Mouse (Mus musculus) small intestine, adult 2 months (tissue): ENCODE results near the gene Exd1. TPM values are rescaled to one million over a fixed set of nuclear protein-coding genes. Genes with fewer than 3 reads are reported as not detected.

Experiments
- H3K27ac ChIP-seq: fragments of 200-500 bp; 2 replicates; pipeline ENCODE4 v1.5.1; 2012; ENCODE audit warnings: low read depth, low read length, control low read depth, inconsistent platforms; ENCODE audit not compliant: insufficient read depth
- H3K27me3 ChIP-seq: fragments of 200-500 bp; 2 replicates; pipeline ENCODE4 v1.6.1; 2012; ENCODE audit warnings: mild to moderate bottlenecking, moderate library complexity, low read length, inconsistent platforms; ENCODE audit not compliant: control insufficient read depth, insufficient read depth
- H3K36me3 ChIP-seq: fragments of 200-500 bp; 2 replicates; pipeline ENCODE4 v1.6.1; 2012; ENCODE audit warnings: mild to moderate bottlenecking, low read length, control low read depth, inconsistent platforms; ENCODE audit not compliant: control insufficient read depth, insufficient read depth
- H3K4me1 ChIP-seq: fragments of 200-500 bp; 2 replicates; pipeline ENCODE4 v1.6.1; 2012; ENCODE audit warnings: low read length, inconsistent platforms, mixed read lengths; ENCODE audit not compliant: control insufficient read depth, insufficient read depth, insufficient read length
- H3K4me3 ChIP-seq: fragments of 200-500 bp; 2 replicates; pipeline ENCODE4 v1.5.1; 2012; ENCODE audit warnings: low read depth, mild to moderate bottlenecking, control low read depth, inconsistent platforms, low read length, moderate library complexity
- CTCF ChIP-seq: fragments of 200-500 bp; IDR thresholded peaks from 2 replicates; pipeline ENCODE4 v1.5.1; 2012; ENCODE audit warnings: low read depth, mild to moderate bottlenecking, control low read depth, inconsistent platforms, low read length, moderate library complexity, mixed read lengths; ENCODE audit not compliant: insufficient replicate concordance, insufficient read length; ENCODE audit errors: extremely low read depth
- POLR2A ChIP-seq: fragments of 200-500 bp; IDR thresholded peaks from 2 replicates; pipeline ENCODE4 v1.6.1; 2012; ENCODE audit warnings: low read depth, mild to moderate bottlenecking, control low read depth, inconsistent platforms, low read length, moderate library complexity
- WGBS: fragments of 180-500 bp; shearing (Covaris S2); methylation state at CpG from one replicate; pipeline ENCODE4 v1.1.7; 2018; 5-methylcytosine and 5-hydroxymethylcytosine counted together
- polyA plus RNA-seq: library from polyadenylated mRNA; depleted of rRNA; stranded (reverse); fragments of >200 nt; gene quantifications from 2 replicates; pipeline ENCODE4 v1.2.3, GENCODE M21; 2012

Gene Exd1
- polyA plus RNA-seq, 1 experiment, result 0.09 TPM

DNA sequence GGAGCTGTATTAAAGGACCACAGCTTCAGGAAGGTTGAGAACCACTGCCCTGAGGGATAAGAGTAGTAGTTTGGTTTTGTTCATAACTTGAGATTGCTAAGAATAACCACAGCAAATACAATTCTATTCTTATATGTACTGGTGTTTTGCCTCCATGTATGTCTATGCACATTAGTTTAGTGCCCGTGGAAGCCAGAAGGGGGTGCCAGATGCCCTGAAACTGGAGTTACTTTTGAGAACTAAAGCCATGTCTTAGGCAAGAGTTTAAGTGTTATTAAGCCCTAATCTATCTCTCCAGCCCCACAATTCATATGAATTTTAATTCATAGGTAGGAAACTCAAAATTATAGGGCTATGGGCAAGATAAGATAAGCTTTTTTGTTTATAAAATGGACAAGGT is 5.3 kb downstream of the Exd1 start:
- Histone ChIP-seq H3K36me3 (no peaks in the 10 kb centered on the region), H3K4me3 (no peak overlapping the region), H3K4me1 (no peaks in the 10 kb centered on the region), H3K27me3 (no peaks in the 10 kb centered on the region), H3K27ac (no peak overlapping the region)
- WGBS, result 0% methylated on average over 1 of the region's 1 CpGs
- TF ChIP-seq POLR2A, result no peak
- TF ChIP-seq CTCF, result no peak

DNA sequence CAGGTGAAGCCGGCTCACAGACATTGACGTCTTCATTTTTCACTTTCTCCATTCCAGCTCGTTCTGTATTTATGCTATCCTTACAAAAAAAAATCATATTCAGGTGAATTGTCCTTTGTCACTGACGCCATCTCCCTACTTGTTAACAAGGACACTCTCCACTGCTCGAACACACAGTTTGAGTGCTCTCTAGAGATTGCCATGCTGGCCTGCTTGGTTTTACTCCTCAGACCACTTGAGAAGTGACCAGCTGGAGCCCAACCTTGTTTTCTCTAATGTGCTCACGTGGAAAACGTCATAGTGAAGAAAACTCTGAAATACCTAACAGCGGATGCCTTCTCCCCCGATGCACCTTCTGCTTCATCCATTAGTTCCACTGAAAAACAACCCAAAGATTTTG is 8.6 kb downstream of the Exd1 start:
- TF ChIP-seq POLR2A, result no peak
- no peak for TF ChIP-seq CTCF
- H3K27me3 ChIP-seq, result no peaks in the 10 kb centered on the region
- H3K27ac ChIP-seq, result no peak overlapping the region
- no peaks in the 10 kb centered on the region for H3K4me1 ChIP-seq
- no peak overlapping the region for H3K4me3 ChIP-seq
- H3K36me3 ChIP-seq, result no peaks in the 10 kb centered on the region
- 81% methylated on average over 9 of the region's 9 CpGs for WGBS

DNA sequence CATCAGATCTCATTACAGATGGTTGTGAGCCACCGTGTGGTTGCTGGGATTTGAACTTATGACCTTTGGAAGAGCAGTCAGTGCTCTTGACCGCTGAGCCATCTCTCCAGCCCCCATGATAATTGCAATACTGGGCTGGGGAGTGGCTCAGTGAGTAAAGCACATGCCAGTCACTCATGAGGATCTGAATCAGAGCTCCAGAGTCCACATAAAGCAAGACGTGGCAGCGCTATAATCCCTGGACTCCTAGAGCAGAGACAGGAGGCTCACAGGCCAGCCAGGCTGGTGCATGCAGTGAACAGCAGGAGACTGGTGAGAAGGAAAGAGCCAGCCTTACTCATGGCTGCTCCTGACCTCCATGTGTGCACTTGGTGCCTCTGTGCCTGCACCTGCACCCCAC is 22.0 kb downstream of the Exd1 start:
- Histone ChIP-seq H3K4me1 (peaks cover 3% of the 10 kb centered on the region; the same call in 1 of the 2 replicates), H3K27ac (peak overlapping the region; percentile 92), H3K27me3 (no peaks in the 10 kb centered on the region), H3K4me3 (no peak overlapping the region), H3K36me3 (no peaks in the 10 kb centered on the region)
- WGBS, result 29% methylated on average over 4 of the region's 4 CpGs
- TF ChIP-seq POLR2A, result peak; percentile 32; the same call in 1 of the 2 replicates
- TF ChIP-seq CTCF, result no peak

DNA sequence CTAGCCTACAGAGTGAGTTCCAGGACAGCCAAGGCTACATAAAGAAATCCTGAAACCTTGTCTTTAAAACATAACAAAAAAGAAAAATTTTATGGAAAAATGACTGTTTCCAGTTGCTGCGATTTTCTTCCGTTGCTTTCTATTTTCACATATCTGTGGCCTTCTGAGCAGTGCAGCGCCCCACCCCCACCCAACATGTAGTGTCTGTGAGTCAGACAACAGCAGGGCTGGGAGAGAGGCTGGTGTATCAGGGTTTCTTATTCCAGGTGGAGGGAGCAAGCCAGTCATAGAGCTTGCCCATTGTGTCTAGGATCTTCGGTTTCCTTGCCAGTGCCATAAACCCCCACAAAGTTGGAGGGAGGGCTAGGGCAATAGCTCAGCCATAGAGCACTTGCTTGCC is 23.6 kb downstream of the Exd1 start:
- peaks cover 3% of the 10 kb centered on the region; the same call in 1 of the 2 replicates for H3K4me1 ChIP-seq
- no peak overlapping the region for H3K27ac ChIP-seq
- H3K36me3 ChIP-seq, result no peaks in the 10 kb centered on the region
- TF ChIP-seq POLR2A, result no peak
- TF ChIP-seq CTCF, result no peak
- no peak overlapping the region for H3K4me3 ChIP-seq
- 79% methylated on average over 4 of the region's 4 CpGs for WGBS
- no peaks in the 10 kb centered on the region for H3K27me3 ChIP-seq

DNA sequence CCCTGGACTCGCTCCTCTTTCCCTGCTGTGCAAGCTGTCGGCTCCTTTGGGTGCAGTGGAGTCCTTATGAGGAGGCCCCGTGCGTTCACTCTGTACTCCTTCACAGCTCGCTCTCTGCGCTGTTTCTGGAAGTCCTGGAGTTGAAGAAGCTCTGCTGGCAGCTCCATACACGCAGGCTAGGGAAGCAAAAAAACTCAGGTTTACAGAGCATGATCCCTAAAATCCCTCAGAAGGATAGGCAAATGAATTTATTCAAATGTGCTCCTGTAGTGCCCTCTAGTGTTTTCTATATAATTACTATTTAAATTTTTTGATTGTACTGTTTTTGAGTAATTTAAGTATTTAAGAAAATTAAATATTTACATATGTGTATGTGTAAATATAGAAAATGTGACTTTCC is 26.9 kb downstream of the Exd1 start:
- no peak overlapping the region for H3K27ac ChIP-seq
- H3K36me3 ChIP-seq, result no peaks in the 10 kb centered on the region
- 59% methylated on average over 7 of the region's 7 CpGs for WGBS
- TF ChIP-seq CTCF (no peak), POLR2A (no peak)
- H3K4me1 ChIP-seq, result peaks cover under 1% of the 10 kb centered on the region; the same call in 1 of the 2 replicates
- no peak overlapping the region for H3K4me3 ChIP-seq
- H3K27me3 ChIP-seq, result no peaks in the 10 kb centered on the region

DNA sequence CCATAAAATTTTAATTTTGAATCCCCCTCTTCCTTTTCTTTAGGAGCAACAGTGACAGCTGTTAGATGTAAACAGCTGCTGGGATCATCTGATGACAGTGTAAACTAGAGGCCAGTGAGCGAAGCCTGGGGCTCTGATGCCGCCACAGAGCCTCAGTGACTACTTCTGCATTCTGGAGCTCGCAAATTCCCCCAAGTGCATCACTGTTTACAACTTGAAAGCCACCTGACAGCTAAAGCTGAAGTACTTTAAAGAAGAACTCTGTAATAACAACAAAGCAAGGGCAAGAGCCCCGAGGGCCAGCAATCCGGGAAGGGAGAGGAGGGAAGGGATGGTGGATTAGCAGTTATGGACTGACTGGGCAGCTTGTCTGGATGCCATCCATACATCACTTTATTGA is 30.6 kb downstream of the Exd1 start:
- Histone ChIP-seq H3K4me3 (no peak overlapping the region), H3K36me3 (no peaks in the 10 kb centered on the region), H3K27me3 (no peaks in the 10 kb centered on the region), H3K27ac (no peak overlapping the region), H3K4me1 (no peaks in the 10 kb centered on the region)
- WGBS, result 67% methylated on average over 5 of the region's 5 CpGs
- TF ChIP-seq POLR2A (no peak), CTCF (no peak)

DNA sequence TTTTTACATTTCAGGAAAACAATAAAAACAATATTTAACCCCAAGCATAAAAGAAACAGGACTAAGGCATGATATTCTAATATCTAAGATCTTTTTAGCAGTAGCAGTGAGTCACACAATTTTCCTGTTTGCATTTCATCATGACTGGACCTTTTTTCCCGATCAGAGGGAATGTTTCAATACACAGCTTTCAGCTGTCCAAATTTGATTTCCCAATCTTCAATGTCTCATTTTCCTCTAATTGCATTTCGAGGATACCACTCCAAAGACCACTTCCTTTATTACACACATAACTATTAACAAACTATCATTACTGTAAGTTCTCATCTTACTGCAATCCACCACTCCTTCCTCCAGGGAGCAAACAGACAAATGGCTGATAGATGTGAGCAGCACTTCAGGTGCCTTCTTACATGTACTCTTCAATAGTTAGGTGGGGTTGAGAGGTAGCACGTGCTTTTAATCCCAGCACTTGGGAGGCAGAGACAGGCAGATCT is 33.4 kb downstream of the Exd1 start:
- 57% methylated on average over 3 of the region's 3 CpGs for WGBS
- no peaks in the 10 kb centered on the region for H3K36me3 ChIP-seq
- no peaks in the 10 kb centered on the region for H3K4me1 ChIP-seq
- no peak for TF ChIP-seq CTCF
- no peak for TF ChIP-seq POLR2A
- H3K4me3 ChIP-seq, result no peak overlapping the region
- H3K27ac ChIP-seq, result no peak overlapping the region
- no peaks in the 10 kb centered on the region for H3K27me3 ChIP-seq
